Mouse (Mus musculus) retina, postnatal 7 days (tissue): Measurements from ENCODE around the gene Stk16.
"Not testable (repeated sequence)": the region's sequence is repeated elsewhere in the genome, so short reads cannot be mapped to it uniquely, and the experiment has no call there.

ENCODE experiments used
- DNase-seq: peaks from one replicate; pipeline ENCODE4 v3.0.0-alpha.2; 2012; ENCODE audit warnings: low read depth, low spot score

The Stk16 gene

GRCm38 (mm10) chr1:75212542-75212941, 1.9 kb downstream of the Stk16 start:
- DNase-seq: no peak

GRCm38 (mm10) chr1:75213096-75213495, 2.5 kb downstream of the Stk16 start:
- no peak for DNase-seq

- no peak for DNase-seq
Measured at GRCm38 (mm10) chr1:75214442-75214841, 3.8 kb downstream of the Stk16 start.

- no peak for DNase-seq
Measured at GRCm38 (mm10) chr1:75214886-75215285, 4.2 kb downstream of the Stk16 start.

GRCm38 (mm10) chr1:75215785-75216184, 5.1 kb downstream of the Stk16 start:
- no peak for DNase-seq

GRCm38 (mm10) chr1:75216797-75217585, 6.4 kb downstream of the Stk16 start:
- DNase-seq: no peak

- DNase-seq: no peak
Measured at GRCm38 (mm10) chr1:75217893-75218226, 7.2 kb downstream of the Stk16 start.

GRCm38 (mm10) chr1:75218227-75219001, 7.8 kb downstream of the Stk16 start:
- DNase-seq: no peak

GRCm38 (mm10) chr1:75219078-75219477, 8.4 kb downstream of the Stk16 start:
- no peak for DNase-seq

- no peak for DNase-seq
Measured at GRCm38 (mm10) chr1:75219531-75219930, 8.9 kb downstream of the Stk16 start, which contains the start of gene Tuba4a. Gene Tuba4a (minus strand): TSS chr1:75219865.

GRCm38 (mm10) chr1:75221538-75221937, 10.9 kb downstream of the Stk16 start:
- DNase-seq: no peak

- no peak for DNase-seq
Measured at GRCm38 (mm10) chr1:75222926-75223325, 12.3 kb downstream of the Stk16 start.

- no peak for DNase-seq
Measured at GRCm38 (mm10) chr1:75223532-75223931, 12.9 kb downstream of the Stk16 start.

- DNase-seq: no peak
Measured at GRCm38 (mm10) chr1:75225473-75225872, 14.8 kb downstream of the Stk16 start.

- no peak for DNase-seq
Measured at GRCm38 (mm10) chr1:75226138-75226537, 15.5 kb downstream of the Stk16 start.

GRCm38 (mm10) chr1:75227653-75228052, 17.0 kb downstream of the Stk16 start:
- no peak for DNase-seq

GRCm38 (mm10) chr1:75229158-75229557, 18.5 kb downstream of the Stk16 start:
- DNase-seq: no peak

GRCm38 (mm10) chr1:75230335-75230994, 19.8 kb downstream of the Stk16 start:
- DNase-seq: no peak

GRCm38 (mm10) chr1:75231224-75231623, 20.6 kb downstream of the Stk16 start:
- no peak for DNase-seq

GRCm38 (mm10) chr1:75231664-75232152, 21.1 kb downstream of the Stk16 start, which contains the start of gene A630095N17Rik:
Gene A630095N17Rik (minus strand): TSS chr1:75232102.
- no peak for DNase-seq

- DNase-seq: not testable (repeated sequence)
Measured at GRCm38 (mm10) chr1:75232489-75232888, 21.9 kb downstream of the Stk16 start.

- no peak for DNase-seq
Measured at GRCm38 (mm10) chr1:75234606-75235005, 24.0 kb downstream of the Stk16 start.
